Mouse (Mus musculus) monocyte, adult 2 months (primary cell): ENCODE measurements around the gene Alppl2.

Experiments
- DNase-seq, 2 experiments: peaks; one replicate each; pipeline ENCODE4 v3.0.0; 2022; ENCODE audit warnings: low spot score in 2 of 2, low read depth in 1 of 2

Gene Alppl2

DNA sequence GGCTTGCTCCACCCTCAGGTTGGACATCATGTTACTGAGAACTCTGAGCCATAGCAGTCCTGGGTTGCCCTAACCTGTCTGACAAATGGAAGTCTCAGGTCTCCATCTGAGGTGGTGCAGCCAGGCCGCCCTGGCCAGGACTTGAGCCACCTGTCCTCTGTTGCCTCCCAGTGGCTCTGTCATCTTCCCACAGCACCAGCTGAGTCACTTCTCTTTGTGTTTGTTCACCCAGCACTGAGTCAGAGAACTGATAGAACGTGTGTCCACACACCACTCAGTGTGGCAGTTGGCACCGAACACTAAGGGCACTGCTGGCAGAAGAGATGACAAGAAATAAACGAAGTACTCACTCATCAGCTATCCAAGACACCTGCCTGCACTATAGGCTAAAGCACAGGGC, 38.4 kb downstream of the Alppl2 start:
- no peak for DNase-seq

- no peak for DNase-seq
These were observed 39.0 kb downstream of the Alppl2 start for GRCm38 (mm10) chr1:87050700-87051099.

DNA sequence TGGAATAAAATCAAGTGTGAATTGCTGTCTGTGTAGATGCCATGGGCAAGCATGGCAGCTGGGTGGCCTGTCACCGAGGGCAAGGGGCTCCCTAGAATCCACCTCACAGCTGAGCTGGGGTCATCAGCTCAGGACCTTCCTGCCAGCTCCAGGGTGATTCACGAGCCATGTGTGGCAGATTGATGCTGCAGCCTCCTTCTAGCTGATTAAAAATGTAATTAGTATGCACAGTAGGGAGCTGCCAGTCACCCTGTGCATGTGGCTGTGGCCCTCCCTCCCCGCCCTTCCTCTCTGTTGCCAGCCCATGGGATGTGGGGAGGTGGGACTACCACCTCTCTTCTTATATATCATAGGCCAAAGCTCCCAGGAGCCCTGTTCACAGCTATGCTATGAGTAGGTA, 39.7 kb downstream of the Alppl2 start:
- DNase-seq: no peak

- no peak for DNase-seq
These were observed 47.8 kb downstream of the Alppl2 start for GRCm38 (mm10) chr1:87041814-87042438.

- DNase-seq: no peak
These were observed 48.6 kb downstream of the Alppl2 start for GRCm38 (mm10) chr1:87041119-87041518.

- no peak for DNase-seq
These were observed 51.2 kb downstream of the Alppl2 start for GRCm38 (mm10) chr1:87038477-87039070.
